Mouse (Mus musculus) T-helper 17 cell (primary cell): ENCODE measurements at regions not wholly inside any gene's neighbourhood (a gene's known extent, or its start where the extent isn't known, plus 50 kb on each side); places are given as distances from the start of the nearest gene placed in this dataset.

Experiments
- in situ Hi-C, 2 experiments: fragments of 300-600 bp; cut with MboI, MseI; formaldehyde crosslinking; loops; 1 replicate in 1 of 2; 2 replicates in 1 of 2; pipeline ENCODE4 v1.15.1; 2025; ENCODE audit warnings: high pct_unique_total_duplicates in 2 of 2

DNA sequence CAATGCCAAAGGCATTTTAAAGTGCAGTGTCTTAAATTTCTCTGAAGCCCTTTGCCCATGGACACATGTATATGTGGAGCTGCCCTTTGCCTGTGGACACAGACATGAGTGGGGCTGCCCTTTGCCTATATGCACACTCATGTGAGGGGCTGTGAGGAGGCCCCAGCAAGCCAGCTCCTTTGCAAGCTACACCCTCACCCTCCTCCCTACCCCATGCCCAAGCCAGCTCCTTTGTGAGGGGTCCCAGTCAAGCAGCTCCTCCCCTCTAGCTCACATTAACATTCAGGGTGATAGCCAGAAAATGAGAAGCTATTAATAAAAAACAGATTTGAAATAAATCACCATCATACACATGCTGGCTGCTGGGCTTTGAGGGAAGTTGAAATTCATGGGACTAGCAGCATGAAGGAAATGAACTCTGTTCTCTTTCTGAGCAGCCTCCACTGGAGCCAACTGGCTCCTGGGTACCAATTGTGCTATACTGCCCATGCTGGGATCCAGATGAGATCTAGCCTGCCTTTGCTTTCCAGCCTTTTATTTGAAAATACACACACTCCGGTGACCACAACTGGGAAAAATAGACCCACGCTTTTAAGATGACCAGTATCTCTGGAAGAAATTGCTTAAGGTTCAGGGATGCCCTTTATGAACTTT lies 151.4 kb downstream of the Abcc12 start:
- in situ Hi-C loops: no loop called here

DNA sequence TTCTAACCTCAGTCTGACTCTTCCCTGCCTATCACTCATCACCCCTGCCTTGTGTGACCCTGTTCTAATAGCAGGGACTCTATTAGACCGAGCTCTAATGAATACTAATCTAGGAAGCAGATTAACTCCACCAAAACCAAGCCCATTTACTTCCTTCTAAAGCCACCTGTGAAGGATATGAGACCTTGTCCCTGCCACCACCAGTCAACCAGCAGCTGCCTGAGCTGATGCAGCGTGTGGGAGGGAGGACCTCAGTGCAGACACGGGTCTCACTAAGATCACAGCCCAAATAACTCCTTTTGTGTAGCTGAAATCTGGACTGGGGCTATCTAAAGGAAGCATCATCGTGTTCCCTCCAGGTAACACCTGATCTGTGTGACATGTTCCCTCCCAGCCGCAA lies 152.4 kb downstream of the Abcc12 start:
- in situ Hi-C loops: no loop called here

DNA sequence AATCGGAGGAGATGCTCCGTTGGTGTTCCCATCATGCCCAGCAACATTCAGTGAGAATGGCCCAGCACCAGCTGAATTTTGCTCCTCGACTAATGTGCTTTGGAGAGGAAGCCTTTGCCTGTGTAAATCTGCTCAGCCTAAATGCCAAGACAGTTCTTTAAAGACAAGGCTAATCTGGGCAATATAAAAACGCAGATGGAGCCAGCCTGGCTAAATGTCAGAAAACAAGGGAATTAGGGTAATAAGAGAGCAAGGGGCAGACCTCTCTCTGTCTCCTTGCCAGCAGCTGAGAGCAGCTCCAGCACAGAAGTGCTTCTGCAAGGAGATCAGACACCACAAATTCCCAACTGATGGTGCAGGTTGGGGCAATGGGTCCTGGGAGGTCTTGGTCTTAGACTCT lies 154.4 kb downstream of the Abcc12 start:
- in situ Hi-C loops: no loop called here

GRCm38 (mm10) chr8:86425382-86425781 lies 155.1 kb downstream of the Abcc12 start:
- in situ Hi-C loops: no loop called here

GRCm38 (mm10) chr8:86419059-86419651 lies 161.3 kb downstream of the Abcc12 start:
- in situ Hi-C loops: loop anchor here in 1 of 2 experiments (10.0 kb wide), 1 partner anchor 1064 kb away; no protein-coding TSS in a partner anchor

DNA sequence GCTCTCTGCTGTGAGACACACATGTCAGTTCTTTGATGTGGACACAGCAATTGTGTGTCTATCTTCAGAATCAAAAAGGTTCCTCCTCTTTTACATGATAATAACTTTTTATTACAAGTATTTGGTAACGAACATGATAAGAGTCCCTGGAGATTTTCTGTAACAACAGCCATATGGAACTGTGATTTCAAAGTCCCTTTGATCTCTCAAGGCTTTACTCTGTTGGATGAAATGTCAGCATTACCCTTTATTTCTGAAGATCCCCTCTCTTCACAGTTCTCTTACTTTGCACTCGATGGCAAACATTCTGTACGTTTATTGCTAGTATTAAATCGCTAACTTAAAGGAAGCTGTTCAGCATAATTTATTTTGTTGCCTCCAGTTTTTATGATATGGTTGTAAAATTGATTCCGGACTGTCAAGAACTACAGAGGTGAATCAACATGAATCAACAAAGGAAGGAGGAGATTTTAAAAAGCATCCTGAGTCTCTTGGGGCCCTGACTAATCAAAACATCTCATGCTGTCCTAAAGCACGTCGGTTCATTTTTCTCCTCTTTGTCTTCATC lies 162.0 kb downstream of the Abcc12 start:
- in situ Hi-C loops: loop anchor here in 1 of 2 experiments (10.0 kb wide), 1 partner anchor 1064 kb away; no protein-coding TSS in a partner anchor

DNA sequence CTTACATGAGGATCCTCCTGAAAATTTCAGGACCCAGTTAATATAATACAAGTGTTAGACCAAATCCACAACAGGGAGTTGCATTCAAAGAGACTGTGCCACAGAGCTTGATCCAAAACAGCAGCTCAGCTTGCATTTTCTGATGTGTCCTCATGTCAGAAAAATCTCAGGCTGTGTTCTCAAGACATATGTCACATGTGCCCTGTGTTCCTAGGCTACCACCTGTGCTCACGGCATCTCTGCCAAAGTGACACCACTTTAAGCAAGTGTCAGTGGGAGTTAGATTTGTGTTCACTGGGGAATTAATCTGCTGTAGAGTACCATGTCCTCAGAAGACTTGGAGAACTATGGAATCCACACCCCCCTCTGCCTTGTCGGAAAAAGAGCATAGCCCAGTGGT lies 165.3 kb downstream of the Abcc12 start:
- in situ Hi-C loops: loop anchor here in 1 of 2 experiments (10.0 kb wide), 1 partner anchor 1060 kb away; no protein-coding TSS in a partner anchor

- in situ Hi-C loops: loop anchor here in 1 of 2 experiments (10.0 kb wide), 1 partner anchor 1056 kb away; no protein-coding TSS in a partner anchor
Measured at GRCm38 (mm10) chr8:86411232-86411631, 169.3 kb downstream of the Abcc12 start.

- in situ Hi-C loops: loop anchor here in 1 of 2 experiments (10.0 kb wide), 1 partner anchor 159 kb away; no protein-coding TSS in a partner anchor
Measured at GRCm38 (mm10) chr8:86406196-86406595, 174.3 kb downstream of the Abcc12 start.

DNA sequence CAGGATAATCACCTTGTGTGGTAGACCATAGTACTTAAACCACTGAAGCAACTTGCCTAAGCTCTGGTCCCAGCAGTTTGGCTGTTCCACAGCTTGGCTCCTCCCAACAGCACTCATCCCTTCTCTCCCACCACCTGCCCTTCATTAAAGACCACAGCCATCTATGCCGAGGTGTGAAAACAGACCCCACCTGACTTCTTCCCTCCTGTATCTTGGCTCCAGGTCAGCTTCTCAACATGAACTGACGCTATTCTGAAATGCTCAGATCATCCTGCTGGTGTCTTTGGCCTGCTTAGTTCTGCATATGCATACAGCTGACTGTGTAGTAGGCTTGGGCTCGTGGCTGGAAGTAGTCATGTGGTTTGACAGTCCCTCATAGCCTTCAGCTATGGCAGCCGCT lies 177.1 kb downstream of the Abcc12 start:
- in situ Hi-C loops: loop anchor here in 1 of 2 experiments (10.0 kb wide), 1 partner anchor 161 kb away; no protein-coding TSS in a partner anchor

GRCm38 (mm10) chr8:86401946-86402345 lies 178.5 kb downstream of the Abcc12 start:
- in situ Hi-C loops: loop anchor here in 1 of 2 experiments (10.0 kb wide), 1 partner anchor 163 kb away; no protein-coding TSS in a partner anchor

DNA sequence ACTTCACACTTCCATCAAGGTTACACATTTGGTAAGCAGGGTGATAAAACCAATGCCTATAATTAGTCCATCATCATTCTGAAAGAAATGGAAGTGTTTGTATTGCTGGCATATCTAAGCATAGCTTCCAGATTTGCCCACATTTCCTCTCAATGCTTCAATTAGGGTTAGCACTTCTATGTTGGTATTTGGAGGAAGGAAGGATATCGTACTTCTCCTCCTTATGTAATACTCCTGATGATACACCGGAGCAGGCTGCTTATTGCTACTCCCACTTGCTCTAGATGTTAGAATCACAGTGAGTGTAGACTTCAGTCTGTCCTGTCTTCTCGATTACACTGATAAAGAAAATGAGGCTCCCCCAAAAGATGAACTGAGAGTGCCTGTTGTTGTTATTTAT lies 185.4 kb downstream of the Abcc12 start:
- in situ Hi-C loops: no loop called here

- in situ Hi-C loops: no loop called here
Measured at GRCm38 (mm10) chr8:86393835-86394234, 186.7 kb downstream of the Abcc12 start.

DNA sequence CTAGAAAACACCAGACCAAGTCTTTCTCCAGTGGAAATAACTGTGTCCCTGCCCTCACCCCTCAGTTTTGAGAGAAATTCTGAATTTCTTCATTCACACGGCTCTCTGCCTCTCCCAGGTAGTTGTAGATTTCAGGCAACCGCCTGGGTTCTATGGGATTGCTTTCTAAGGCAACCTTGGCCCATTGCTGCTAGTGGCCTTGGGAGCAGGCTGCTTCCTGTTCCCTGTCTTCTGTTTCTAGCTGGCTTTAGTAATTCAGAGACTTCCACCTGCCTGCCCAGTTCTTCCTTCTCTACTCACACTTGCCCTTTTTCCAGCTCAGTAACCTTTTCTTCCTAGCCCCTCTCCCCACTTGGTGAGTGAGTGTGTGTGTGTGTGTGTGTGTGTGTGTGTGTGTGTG lies 187.1 kb downstream of the Abcc12 start:
- in situ Hi-C loops: no loop called here

DNA sequence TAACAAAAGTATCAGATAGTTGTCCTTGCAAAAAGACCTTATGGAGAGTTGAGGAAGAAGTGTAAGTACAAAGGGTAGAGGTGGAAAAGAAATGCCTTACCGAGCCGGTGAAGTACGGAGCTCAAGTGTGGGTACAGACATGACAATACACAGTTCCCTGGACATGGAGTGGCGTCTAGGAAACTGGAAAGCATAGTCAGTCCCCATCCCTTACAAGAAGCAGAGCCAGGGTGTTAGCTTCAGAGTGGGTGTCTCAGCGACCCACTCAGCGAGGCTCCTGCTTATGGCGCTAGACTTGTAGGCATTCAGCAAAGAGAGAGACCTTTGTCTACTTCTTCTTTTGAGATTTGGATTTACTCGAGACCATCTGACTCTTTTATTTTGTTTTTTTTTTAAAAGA lies 189.8 kb downstream of the Abcc12 start:
- in situ Hi-C loops: no loop called here

DNA sequence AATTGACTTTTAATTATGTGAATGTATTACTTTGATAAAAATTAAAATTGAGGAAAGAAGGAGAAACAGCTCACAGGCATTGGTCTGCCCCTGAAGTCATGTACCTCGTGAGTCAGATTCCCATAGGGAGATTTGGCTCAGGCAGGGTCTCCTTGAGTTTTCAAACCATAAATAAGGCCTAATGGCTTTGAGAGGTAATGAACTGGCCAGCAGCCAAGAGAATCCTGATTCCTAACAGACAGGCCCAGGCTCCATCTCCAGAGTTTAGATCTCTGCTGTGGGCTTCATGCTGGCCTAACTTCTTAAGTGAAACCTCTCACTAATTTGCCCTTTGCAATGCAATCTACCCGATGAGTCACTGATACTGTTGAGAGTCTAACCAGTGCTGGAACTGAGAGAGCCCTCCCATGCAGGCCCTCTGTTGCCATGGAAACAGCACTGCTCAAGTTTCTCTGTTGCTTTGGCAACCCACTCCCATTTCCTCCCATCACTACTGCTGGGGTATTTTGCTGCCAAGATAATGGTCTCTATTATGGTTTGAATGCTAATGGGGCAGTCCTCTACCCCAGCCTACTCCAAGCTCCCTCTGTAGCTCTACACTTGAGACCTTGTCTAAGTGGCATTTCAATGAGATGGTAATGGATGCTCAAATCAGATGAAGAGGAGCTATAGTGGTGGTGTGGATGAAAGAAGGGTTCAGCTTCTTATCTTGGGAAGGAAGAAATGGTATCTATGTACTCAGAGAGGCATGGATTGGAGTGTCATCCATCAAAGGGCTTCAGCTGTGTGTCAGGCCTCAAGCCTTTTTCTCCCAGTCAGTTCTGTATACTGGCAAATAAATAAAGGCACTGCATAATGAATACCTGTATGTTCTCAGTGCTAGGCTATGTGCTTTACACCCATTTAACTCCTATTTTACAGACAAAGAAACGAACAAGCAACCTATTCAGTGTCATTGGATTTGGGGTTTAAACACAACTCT lies 190.5 kb downstream of the Abcc12 start:
- in situ Hi-C loops: no loop called here

GRCm38 (mm10) chr8:86385236-86385635 lies 195.2 kb downstream of the Abcc12 start:
- in situ Hi-C loops: no loop called here

- in situ Hi-C loops: no loop called here
Measured at GRCm38 (mm10) chr8:86381977-86382376, 198.5 kb downstream of the Abcc12 start.

DNA sequence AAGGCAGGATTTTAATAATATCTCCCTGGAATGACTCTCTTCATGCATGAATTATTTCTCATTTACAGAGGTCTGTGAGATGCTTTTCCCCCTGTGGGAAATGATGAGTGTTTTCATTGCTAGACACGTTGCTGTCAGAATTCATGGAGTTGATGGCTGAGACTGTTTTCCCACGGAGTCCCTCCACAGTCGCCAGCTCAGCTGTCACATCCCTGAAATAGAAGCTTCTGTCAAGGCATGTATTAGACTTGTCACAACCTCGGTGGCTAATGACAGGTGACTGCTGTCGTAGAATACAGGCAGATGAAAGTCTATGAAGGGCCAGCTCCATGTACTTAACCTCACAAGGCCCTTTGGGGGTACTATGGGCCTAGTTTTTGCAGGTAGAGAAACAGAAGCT lies 212.4 kb downstream of the Abcc12 start:
- in situ Hi-C loops: loop anchor here in 1 of 2 experiments (25.0 kb wide), 1 partner anchor 681 kb away; no protein-coding TSS in a partner anchor

DNA sequence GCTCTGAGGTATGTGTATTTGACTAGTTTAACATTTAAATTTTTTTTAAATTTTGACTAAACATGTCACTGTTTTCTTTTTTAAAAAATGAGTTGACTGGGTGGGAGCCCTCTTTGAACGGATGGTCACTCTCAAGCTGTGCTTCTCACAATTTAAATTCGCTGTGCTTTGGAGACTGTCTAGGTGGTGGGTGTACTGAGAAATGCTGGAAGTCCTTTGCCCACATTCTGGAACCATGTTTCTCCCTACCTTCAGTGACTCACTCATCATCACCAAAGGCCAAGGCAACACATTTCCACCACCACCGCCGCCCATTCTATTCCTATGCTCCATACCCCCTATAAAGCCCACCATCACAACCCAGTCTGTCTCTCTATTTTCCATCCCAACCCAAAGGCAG lies 213.8 kb downstream of the Abcc12 start:
- in situ Hi-C loops: loop anchor here in 1 of 2 experiments (25.0 kb wide), 1 partner anchor 679 kb away; no protein-coding TSS in a partner anchor

DNA sequence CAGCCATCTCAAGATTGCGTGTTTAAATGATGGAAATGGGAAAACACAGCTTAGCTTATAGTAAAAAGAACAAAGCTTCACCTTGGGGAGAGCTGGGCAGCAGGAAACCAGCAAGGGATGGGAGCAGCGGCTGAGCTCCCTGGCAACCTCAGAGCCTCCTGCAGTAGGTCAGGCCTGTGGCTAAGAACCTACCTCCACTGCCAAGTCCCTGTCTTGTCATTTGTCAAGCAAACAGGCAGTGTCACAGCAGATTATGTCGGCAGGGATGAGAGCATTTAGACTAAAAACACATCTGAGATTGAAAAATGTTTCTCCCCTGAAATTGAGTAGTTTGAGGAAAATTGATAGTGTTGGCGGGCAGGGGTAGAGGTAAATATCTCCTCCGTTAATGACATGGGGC lies 214.8 kb downstream of the Abcc12 start:
- in situ Hi-C loops: loop anchor here in 1 of 2 experiments (25.0 kb wide), 1 partner anchor 678 kb away; no protein-coding TSS in a partner anchor
